Mouse (Mus musculus) frontal cortex, postnatal 10 days (tissue): ENCODE results near the gene Ier5.

ENCODE experiments used
- DNase-seq, 2 experiments: peaks; one replicate each; pipeline ENCODE4 v3.0.0; 2022; ENCODE audit warnings: low spot score in 2 of 2, mixed read lengths in 1 of 2

The Ier5 gene

DNA sequence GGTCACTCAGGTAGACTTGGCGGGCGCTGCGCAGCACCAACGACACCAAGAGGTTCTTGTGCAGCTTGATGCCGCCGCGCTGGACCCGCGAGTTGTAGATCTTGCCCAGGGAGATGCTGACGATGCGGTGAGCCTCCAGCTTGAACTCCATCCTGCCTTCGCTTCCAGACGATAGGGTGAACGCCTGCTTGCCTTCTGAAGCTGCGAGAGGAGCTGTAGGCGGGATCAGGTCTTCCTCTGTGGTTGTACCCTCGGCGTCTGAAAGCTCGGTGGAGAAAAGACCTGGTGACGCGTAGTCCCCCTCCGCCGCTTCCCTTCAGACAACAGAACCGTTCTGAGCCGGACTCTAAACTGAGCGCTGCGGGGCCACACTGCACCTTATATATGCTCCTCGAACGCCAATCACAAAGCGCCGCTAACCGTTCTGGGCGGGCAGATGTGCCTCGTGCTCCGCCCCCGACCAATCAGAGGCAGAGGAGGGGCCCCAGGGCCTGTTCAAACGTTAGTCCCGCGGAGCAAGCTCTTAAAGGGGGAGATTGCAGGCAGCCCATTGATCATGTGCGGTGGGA, at the start of gene Ier5:
Gene Ier5 (minus strand): TSS at position 357 of the 569 bp plus-strand sequence.
- peak; percentile 95 to 96 for DNase-seq

DNA sequence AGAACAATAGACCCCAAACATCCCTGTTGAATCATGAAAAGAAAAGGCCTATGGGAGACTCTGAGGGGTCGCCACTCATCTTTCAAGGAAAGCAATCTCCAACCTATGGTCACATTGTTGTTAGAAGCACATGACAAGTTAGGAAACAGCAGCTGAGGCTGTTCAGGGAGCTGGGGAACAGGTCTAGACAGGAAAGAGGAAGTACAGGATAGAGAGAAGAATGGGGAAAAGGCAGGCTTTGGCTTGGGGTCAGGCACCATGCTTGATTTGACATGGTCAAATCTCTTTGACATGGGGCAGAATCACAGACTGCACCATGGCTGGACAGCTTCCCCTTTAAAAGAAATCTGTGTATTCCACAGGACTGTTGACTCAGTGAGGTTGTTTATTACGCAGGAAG, 47.8 kb upstream of the Ier5 start:
- no peak for DNase-seq

DNA sequence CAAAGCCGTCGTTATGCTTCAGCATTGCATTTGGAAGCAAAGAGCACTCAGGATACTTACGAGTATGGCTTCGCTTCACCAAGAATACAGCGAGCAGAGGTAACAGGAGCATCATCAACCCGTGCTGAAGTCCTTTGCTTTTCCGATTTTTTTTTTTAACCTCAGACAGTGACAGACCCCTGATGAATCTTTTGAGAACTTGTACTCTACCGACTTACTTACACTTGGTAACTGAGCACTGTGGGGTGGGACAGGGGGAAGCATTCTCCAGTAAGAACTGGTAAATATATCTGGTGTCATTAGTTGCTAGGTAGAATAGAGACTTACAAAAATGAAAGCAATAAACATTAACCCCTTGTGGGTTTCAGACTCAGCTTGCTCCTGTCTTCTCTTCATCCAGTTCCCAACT, 47.1 kb upstream of the Ier5 start, which contains the start of gene Mr1:
Gene Mr1 (minus strand): TSS at position 243 of the 409 bp plus-strand sequence.
- DNase-seq: peak; percentile 18 to 42

DNA sequence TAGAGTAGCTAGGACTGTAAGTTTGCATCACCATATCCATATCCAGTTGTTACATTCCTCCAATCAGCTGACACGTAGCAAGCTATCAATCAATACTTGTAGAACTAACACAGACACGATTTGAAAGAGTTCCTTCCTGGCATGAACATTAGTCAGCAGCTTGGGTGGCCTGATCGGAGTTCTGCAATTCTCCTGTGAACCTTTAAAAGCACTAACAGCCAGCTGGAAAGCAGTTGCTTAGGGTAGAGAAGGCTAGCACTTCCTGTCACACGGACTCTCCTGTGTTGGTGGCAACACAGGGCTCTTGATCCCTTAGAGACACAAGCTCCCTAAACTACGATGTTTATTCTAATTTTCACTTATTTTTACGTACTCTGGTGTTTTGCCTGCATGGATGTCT, 46.2 kb upstream of the Ier5 start:
- no peak for DNase-seq

DNA sequence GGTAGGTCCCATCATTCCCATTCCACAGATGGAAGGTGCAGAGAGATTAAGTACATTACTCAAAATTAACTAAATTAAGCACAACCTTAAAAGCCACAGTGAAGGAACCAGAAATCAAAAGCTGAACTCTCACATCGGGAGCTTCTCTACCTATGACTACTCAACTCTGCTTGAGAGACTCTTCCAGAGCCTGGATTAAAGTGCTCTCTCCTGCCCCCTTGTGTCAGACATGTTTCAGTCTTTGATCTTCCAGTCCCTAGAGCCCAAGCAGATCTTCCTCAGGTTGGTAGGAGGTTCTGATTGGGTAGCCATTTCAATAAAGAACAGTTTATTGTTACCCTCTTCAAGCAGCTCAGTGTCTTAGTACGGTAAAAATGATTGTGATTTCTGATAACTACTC, 40.6 kb upstream of the Ier5 start:
- DNase-seq: peak in 1 of 2 experiments; percentile 24

DNA sequence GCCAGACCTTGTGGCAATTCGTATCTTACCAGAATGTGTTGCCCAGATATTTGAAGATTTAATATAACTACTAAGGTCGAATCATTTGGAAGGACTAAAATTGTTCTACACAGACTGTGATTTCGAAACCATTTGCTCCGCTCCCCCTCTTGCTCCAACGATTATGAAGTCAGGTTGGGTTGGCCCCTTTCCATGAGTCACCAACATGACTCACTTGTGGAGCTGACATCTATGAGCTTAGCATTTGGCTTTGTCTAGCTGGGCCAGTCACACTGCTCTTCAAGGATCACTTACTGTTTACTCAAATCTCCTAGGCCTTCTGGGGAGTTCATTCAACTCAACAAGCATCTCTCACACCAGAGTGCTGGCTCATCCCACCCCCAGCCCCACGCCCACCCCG, 39.4 kb upstream of the Ier5 start:
- DNase-seq: no peak

GRCm38 (mm10) chr1:155134866-155135265, 35.4 kb upstream of the Ier5 start:
- no peak for DNase-seq

DNA sequence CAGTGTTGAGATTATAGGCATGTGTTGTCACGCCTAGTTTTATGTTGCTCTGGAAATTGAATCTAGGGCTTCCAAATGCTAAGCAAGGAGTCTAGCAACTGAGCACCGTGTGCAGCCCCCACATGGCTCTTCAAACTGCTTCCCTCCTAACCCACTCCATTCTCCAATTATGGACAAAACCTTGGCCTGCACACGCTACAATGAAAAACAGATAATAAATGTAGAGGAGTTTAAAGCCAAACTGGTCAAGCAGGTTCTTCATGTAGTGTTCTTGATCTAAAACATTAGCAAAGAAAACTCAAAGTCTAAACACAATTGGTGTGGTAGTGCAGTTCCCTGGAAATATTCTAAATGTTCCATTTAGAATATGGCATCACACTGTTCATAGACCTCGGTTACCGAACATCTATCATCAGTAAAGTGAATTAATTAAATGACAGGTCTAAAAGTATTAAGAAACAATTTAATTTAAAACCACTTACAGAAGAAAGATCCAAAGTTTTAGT, 28.0 kb upstream of the Ier5 start:
- DNase-seq: no peak

DNA sequence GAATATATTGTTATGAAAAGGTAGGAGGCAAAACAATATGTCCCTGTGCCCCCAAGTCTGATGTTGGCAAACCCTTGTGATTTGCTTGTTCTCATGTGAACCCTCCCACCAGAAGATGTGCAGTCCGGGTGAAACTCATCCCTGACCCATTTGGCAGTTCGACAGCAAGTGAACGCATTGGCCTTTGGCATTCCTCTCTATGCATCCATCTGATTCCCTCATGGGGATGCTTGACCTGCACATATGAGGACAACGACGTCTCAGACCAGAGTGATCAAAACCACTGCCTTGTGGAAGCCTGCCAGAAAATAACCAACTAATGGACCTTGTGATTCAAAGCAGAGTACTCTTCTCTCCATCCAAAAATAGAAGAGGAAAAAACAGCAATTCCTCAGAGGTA, 27.3 kb upstream of the Ier5 start:
- no peak for DNase-seq

GRCm38 (mm10) chr1:155124397-155124796, 25.0 kb upstream of the Ier5 start:
- DNase-seq: no peak

DNA sequence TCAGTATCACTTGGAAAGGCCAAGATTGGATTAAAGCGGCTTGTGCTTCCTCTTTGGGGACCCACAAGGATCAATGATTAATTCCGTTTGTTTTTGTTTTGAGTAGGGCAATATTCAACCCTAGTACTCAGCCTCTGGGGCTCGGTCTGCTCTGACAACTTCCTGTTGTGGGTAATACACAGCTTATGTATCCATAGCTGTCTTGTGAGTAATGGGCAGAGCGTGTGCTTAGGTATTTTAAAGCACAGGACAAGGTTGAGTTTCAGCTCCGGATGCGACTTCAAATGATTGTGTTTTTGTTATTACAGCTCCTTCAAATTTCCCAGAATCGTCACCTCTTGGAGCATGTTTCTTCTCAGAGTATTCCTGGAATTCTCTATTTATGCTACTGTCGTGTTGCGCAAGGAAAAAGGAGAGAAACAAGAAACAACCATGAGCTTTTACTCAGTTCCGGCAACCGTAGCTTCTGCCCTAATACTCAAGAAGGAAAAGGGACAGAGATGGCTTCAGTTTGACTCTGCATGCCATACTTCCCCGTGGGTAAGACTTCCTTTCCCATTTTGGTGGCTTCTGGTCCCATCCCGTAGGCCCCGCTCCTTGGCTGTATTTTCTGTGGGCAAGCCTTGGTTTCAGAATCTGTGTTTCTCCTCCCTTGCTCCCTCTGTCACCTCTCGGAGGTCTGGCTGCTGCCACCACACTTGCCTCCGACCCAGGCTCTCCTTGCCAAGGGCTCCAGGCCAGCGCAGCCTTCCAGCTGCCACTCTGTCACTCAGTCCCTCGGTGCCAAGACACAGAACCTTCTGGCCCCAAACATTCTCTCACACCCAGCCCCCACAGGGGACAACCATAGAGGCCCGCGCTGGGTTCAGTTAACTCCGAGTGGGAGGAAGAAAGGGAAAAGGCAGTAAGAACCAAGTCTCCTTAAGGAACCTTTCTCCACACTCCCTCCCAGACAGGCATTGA, 22.8 kb upstream of the Ier5 start:
- peak; percentile 38 to 39 for DNase-seq

- DNase-seq: no peak
Measured at GRCm38 (mm10) chr1:155119719-155120118, 20.3 kb upstream of the Ier5 start.

DNA sequence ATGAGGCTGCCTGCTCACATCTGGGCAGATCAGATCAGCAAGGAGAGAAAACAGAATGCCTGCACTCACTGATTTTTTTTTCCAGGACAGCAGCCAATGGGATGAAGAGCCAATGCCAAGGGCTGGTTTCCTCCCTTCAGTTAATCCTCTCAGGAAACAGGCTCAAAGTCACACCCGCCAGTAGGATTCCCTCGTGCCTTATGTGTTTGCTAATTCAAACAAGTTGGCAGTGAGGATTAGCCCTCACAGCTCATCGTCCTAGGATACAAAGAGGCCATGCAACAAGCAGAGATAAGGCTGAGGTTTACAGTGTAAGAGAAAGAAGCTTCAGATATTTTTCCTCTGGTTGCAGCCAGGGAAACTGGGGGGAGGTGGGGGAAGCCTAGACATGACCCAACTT, 14.5 kb upstream of the Ier5 start:
- DNase-seq: no peak

GRCm38 (mm10) chr1:155112875-155113274, 13.4 kb upstream of the Ier5 start:
- DNase-seq: no peak

GRCm38 (mm10) chr1:155112118-155112517, 12.7 kb upstream of the Ier5 start:
- no peak for DNase-seq

GRCm38 (mm10) chr1:155111491-155111890, 12.1 kb upstream of the Ier5 start:
- no peak for DNase-seq

DNA sequence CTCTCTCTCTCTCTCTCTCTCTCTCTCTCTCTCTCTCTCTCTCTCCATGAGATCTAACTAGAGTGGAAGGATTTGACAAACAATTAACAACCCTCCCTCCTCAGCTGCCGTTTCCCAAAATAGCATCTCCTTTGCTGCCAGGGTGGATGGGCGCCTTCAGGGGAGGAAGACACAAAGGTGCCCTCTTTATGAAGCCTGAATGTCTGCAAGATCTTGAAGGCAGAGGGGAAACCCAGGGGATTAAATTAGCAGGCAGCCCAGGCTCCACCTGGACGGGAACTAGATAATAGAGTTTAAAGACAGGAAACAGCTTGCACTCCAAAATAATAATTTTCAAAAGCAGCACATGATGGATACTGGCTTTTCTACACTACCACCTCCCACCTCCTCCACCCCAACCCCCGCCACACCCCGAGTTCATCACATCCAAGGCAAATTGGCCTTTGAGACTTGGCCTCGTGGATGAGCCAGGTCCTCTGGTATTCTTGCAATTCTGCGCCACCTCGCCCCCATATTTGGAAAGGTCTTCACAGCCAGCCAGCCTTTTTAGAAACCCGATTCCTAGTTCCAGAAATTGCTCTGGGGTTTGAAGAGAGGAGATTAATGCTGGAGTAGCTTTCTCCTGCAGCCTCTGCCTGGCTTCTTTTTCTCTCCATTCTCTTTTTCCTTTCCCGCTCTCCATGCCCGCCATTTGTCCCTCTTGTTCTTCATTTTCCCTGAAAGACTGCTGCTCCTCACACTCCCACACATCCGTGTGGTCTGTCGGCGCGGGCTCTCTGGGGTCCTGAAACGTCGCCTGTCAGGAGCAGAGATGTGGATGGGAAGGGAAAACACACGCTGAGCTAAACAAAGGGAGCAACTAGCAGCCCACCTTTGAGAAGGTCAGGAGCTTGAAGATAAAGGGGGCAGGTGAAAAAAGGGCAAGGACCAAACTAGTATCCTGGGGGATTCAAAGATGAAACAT, 10.2 kb upstream of the Ier5 start:
- no peak for DNase-seq

- no peak for DNase-seq
Measured at GRCm38 (mm10) chr1:155108412-155108811, 9.0 kb upstream of the Ier5 start.

GRCm38 (mm10) chr1:155107843-155108242, 8.4 kb upstream of the Ier5 start:
- DNase-seq: no peak

GRCm38 (mm10) chr1:155106310-155106709, 6.9 kb upstream of the Ier5 start:
- no peak for DNase-seq

DNA sequence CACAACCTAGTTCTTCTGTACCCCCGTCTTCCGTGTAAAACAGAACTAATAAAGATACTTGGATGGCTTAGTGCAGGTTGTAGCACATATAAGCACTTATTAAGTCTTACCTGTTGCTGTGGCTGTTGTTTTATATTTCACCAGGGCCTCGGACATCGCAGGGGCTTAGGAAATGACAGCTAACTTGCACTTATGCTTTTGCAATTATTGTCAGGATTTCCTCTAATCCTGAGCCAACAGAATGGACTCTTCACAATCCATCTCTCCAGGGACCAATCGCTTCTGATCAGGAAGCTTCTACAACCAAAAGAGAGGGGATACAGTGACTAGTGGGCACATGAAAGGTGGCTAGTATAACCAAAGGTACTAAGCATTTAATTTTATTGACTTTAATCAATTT, 4.6 kb upstream of the Ier5 start:
- DNase-seq: no peak

DNA sequence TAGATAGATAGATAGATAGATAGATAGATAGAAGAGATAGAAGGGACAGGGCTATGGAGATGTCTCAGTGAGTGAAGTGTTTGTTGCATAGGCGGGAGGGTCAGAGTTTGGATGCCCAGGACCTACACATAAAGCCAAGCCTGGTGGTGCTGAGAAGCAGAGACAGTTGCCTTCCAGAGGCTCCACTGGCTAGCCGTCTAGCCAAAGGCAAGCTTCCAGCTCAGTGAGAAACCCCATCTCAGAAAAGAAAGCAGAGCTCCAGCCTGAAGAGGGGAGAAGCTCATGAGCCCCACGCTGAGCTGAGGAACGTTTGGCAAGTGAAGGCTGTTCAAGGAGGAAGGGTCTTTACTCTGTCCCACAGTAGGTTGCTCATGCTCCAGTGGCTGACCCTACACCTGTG, 3.2 kb upstream of the Ier5 start:
- DNase-seq: no peak
